Mouse (Mus musculus) G1E (cell line): Measurements from ENCODE around the gene Ifitm6.

Experiments
- CTCF ChIP-seq: IDR thresholded peaks from 2 replicates; pipeline ENCODE4 v1.5.1; 2012; ENCODE audit warnings: low read depth, low read length, inconsistent platforms, mixed read lengths
- GATA1 ChIP-seq: IDR thresholded peaks from 2 replicates; pipeline ENCODE4 v1.6.1; 2012; ENCODE audit warnings: borderline replicate concordance, low read length, inconsistent platforms, mixed read lengths
- GATA2 ChIP-seq: IDR thresholded peaks from 2 replicates; pipeline ENCODE4 v1.6.1; 2012; ENCODE audit warnings: low read depth, low read length, inconsistent platforms, borderline replicate concordance
- POLR2AphosphoS5 ChIP-seq: IDR thresholded peaks from 2 replicates; pipeline ENCODE4 v1.6.1; 2012; ENCODE audit warnings: low read depth, low read length, inconsistent platforms; ENCODE audit not compliant: insufficient replicate concordance
- TAL1 ChIP-seq: conservative IDR thresholded peaks from 2 replicates; pipeline ENCODE4 v1.6.1; 2012; ENCODE audit warnings: low read depth, low read length, inconsistent platforms, mixed read lengths

GRCm38 (mm10) chr7:141064175-141064574 lies 46.5 kb upstream of the Ifitm6 start:
- TF ChIP-seq CTCF (no peak), TAL1 (no peak), GATA1 (no peak), GATA2 (no peak), POLR2AphosphoS5 (no peak)
